Mouse (Mus musculus) lung, postnatal 0 days (tissue): ENCODE results near the gene Prkcz. TPM values are rescaled to one million over a fixed set of nuclear protein-coding genes. Genes with fewer than 3 reads are reported as not detected.

ENCODE experiments used
- ATAC-seq: fragments of 200-750 bp; cut with Nextera tagmentation; 2 replicates; pipeline ENCODE4 v1.8.0; 2017; ENCODE audit warnings: moderate library complexity
- DNase-seq: peaks from one replicate; pipeline ENCODE4 v3.0.0-alpha.2; 2016; ENCODE audit warnings: low spot score
- H3K27ac ChIP-seq: fragments of 300-500 bp; sonication (generic); 2 replicates; pipeline ENCODE4 v1.5.1; 2014; ENCODE audit warnings: antibody characterized with exemption, mild to moderate bottlenecking, low read length, mixed read lengths
- H3K27me3 ChIP-seq: fragments of 300-500 bp; sonication (generic); replicated peaks from 2 replicates; pipeline ENCODE4 v1.6.1; 2014; ENCODE audit warnings: low read length, mixed read lengths; ENCODE audit not compliant: insufficient read depth
- H3K36me3 ChIP-seq: fragments of 300-500 bp; sonication (generic); 2 replicates; pipeline ENCODE4 v1.6.1; 2014; ENCODE audit warnings: low read length, mixed read lengths; ENCODE audit not compliant: insufficient read depth
- H3K4me1 ChIP-seq: fragments of 300-500 bp; sonication (generic); 2 replicates; pipeline ENCODE4 v1.6.1; 2014; ENCODE audit warnings: antibody characterized with exemption, low read depth, low read length, mixed read lengths; ENCODE audit not compliant: insufficient read depth
- H3K4me2 ChIP-seq: fragments of 300-500 bp; sonication (generic); replicated peaks from 2 replicates; pipeline ENCODE4 v1.6.1; 2014; ENCODE audit warnings: low read depth, mild to moderate bottlenecking, low read length, moderate library complexity, mixed read lengths
- H3K4me3 ChIP-seq: fragments of 300-500 bp; sonication (generic); 2 replicates; pipeline ENCODE4 v1.5.1; 2014; ENCODE audit warnings: low read depth, low read length
- H3K9ac ChIP-seq: fragments of 300-500 bp; sonication (generic); replicated peaks from 2 replicates; pipeline ENCODE4 v1.6.1; 2014; ENCODE audit warnings: low read depth, mild to moderate bottlenecking
- H3K9me3 ChIP-seq: fragments of 300-500 bp; sonication (generic); 2 replicates; pipeline ENCODE4 v1.6.1; 2016; ENCODE audit warnings: low read length, mixed read lengths
- CTCF ChIP-seq: IDR thresholded peaks from 2 replicates; pipeline ENCODE4 v1.5.1; 2016; ENCODE audit warnings: antibody characterized with exemption, mild to moderate bottlenecking
- EP300 ChIP-seq: IDR thresholded peaks from 2 replicates; pipeline ENCODE4 v1.6.1; 2016; ENCODE audit warnings: antibody characterized with exemption, mild to moderate bottlenecking, control low read depth
- WGBS: fragments of 180-500 bp; shearing (Covaris S2); extraction: QIAGEN DNeasy Blood & Tissue Kit; methylation state at CpG from one replicate; pipeline ENCODE4 v1.1.7; 2014; 5-methylcytosine and 5-hydroxymethylcytosine counted together
- polyA plus RNA-seq: library from polyadenylated mRNA; unstranded; fragments of >200 nt; fragmentation: Nextera tagmentation; extraction: Ambion mirVana; gene quantifications from 2 replicates; pipeline ENCODE4 v1.2.1, GENCODE M21; 2015

The Prkcz gene
- polyA plus RNA-seq, 1 experiment from 2014 or later: 23.4 TPM

DNA sequence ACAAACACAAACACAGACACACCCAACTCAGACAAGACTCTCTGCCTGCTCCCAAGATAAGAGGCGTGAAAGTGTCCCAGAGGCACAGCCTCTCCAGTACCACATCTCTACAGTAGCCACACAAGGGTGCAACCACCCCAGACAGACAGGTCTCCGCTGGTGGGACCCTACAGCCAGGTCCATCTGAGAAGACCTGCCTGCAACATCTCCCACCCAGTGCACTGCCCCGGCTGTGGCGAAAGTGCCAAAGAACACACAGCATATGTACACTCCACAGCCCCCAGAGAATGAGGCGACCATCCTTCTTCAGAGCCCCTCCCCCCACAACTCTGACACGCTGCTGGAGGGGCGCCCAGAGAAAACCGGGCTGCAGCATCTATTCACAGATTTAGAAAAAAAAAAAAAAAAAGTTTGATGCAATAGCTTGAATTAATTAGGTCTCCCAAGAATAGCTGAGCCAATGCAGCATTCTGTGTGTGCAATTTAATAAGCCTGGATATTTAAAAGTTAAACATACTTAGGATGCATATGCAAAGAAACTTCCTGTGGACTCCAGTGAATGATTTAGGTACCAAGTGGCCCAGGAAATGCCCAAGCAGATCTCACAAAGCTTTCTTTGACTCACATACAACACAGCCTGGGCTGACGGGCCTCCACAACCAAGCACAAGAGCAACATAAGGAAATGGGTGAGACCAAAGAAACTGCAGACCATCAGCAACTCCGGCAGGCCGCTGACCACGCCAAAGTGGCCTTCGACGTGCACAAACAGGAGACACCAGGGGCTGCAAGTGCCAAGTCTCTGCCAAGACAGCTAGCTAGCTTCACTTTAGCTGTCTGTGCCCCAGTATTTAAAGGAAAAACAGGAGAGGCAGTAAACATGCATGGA is 140.7 kb downstream of the Prkcz start:
- TF ChIP-seq EP300 (no peak), CTCF (no peak)
- Histone ChIP-seq H3K9me3 (no peaks in the 10 kb centered on the region), H3K27me3 (no peaks in the 10 kb centered on the region), H3K27ac (peak overlapping the region; percentile 97), H3K36me3 (no peaks in the 10 kb centered on the region), H3K4me1 (peaks cover 49% of the 10 kb centered on the region), H3K4me2 (peak overlapping the region; percentile 83), H3K4me3 (peak overlapping the region; percentile 92), H3K9ac (peak overlapping the region; percentile 84)
- WGBS: 6% methylated on average over 14 of the region's 14 CpGs
- ATAC-seq (no peak), DNase-seq (peak; percentile 45)

DNA sequence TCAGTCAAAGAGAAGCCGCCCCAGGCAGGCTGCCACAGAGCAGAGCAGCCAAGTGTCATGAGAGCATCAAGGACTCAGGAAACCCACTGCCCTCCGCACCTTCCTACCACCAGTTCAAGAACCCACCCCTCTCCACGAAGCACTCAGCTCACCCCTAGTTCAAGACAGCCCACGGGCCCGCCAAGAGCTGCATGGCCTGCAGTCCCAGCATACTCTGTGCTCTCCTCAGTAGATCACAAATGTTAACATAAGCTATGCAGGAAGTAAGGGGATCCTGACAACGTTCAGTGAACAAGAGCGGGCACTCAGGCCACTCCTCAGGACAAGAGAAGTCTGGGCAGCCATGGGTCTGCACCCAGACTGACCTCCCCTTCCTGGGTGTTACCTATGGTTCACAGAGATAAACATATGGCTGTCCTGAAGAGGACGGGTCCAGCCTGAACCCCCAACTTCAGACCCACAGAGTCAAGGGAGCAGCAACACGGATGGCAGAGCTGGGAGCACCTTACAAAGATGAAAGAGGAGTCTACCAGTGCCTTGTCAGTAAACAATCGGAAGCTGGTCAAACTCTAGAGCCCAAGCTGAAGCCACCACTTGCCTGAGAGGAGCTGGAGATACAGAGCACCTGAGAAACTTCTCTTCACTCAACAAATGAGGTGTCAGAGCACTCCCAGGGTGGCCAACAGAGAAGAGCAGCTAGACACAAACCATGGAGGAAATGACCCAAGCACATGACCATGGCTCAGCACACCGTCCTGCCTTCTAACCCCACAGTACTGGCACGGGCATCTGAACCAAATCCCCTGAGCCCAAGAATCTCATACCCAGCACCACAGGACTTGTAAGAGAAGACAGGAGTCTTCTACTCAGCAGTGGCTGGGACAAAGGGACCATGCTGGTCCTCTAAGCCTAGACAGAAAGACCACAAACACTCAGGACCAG is 141.6 kb downstream of the Prkcz start:
- no peaks in the 10 kb centered on the region for H3K9me3 ChIP-seq
- H3K36me3 ChIP-seq: no peaks in the 10 kb centered on the region
- 18% methylated on average over 12 of the region's 12 CpGs for WGBS
- H3K4me3 ChIP-seq: peak overlapping the region; percentile 92
- no peaks in the 10 kb centered on the region for H3K27me3 ChIP-seq
- peak overlapping the region; percentile 83 for H3K4me2 ChIP-seq
- no peak for TF ChIP-seq CTCF
- TF ChIP-seq EP300: no peak
- H3K9ac ChIP-seq: peak overlapping the region; percentile 6
- DNase-seq (peak; percentile 26), ATAC-seq (no peak)
- H3K27ac ChIP-seq: peak overlapping the region; percentile 66
- H3K4me1 ChIP-seq: peaks cover 57% of the 10 kb centered on the region

DNA sequence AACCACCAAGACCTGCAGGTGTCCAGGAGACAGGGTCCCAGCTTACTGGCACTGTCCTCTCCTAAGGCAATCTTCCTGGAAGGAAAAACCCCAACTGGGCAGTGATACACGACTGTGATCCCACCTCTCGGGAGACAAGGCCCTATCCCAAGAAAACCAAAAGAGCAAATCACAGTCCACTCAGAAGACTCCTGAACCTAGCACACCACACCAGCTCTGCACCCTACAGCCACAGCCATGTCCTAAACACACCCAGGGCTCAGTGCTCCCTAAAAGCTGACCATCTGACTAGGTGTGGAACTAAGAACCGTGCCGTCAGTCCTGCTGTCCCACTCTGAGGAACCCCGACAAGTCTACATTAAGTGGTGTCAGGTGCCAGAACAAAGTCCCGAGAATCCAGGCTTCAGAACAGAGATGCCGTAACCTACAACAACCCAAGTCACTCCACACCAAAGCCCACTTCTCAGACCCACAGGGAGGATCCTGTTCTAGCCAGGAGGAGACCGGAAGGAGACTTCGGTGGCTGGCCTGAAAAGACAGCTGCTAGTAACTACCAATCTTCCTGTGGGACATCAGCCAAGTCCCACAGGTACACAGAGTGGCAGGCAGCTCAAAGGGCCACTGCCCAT is 142.9 kb downstream of the Prkcz start:
- Histone ChIP-seq H3K4me1 (peaks cover 61% of the 10 kb centered on the region), H3K9me3 (no peaks in the 10 kb centered on the region), H3K9ac (no peak overlapping the region; the same call in 1 of the 2 replicates), H3K27me3 (no peaks in the 10 kb centered on the region), H3K36me3 (no peaks in the 10 kb centered on the region), H3K27ac (peak overlapping the region; percentile 73), H3K4me3 (peak overlapping the region; percentile 92), H3K4me2 (peak overlapping the region; percentile 83)
- WGBS: 51% methylated on average over 9 of the region's 9 CpGs
- ATAC-seq: no peak
- no peak for DNase-seq
- TF ChIP-seq EP300 (no peak), CTCF (no peak)

- Histone ChIP-seq H3K4me1 (peaks cover 65% of the 10 kb centered on the region), H3K27me3 (no peaks in the 10 kb centered on the region), H3K4me3 (peak overlapping the region; percentile 92; the same call in 1 of the 2 replicates), H3K9me3 (no peaks in the 10 kb centered on the region), H3K9ac (no peak overlapping the region), H3K36me3 (no peaks in the 10 kb centered on the region), H3K4me2 (peak overlapping the region; percentile 83), H3K27ac (peak overlapping the region; percentile 73)
- peak; percentile 70 for ATAC-seq
- WGBS: 21% methylated on average over 12 of the region's 12 CpGs
- peak; percentile 71; the same call in 1 of the 2 replicates for TF ChIP-seq EP300
- TF ChIP-seq CTCF: no peak
- DNase-seq: peak; percentile 90
These were observed 143.7 kb downstream of the Prkcz start for GRCm38 (mm10) chr4:155217241-155218103.
